In the genomic region with DNA sequence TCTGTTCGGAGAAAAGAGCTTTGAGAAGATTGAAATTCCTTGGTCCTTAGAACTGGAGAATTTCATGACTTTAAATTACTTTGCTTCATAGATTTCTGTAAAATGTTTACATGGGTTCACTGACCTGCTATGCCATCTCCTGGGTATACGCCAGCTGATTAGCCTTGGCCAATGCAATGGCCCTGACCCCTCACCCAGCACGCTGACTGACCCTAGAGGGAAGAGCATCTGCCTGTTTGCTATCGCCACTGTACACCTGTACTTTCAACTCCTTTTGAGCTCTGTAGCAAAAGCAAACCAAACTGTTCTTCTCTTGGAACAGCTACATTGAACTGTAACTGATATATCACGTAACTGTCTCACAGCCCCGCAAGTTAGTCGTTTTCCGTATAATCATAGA, we compare ENCODE assay signal across 28 mouse cellular contexts. TPM values are rescaled to one million over a fixed set of nuclear protein-coding genes. Genes with fewer than 3 reads are reported as not detected.
"Had no signal": no experiment of that assay in that cellular context is flagged by ENCODE, and none has a peak within 500 bp of the region (broad histone marks: within the 10 kb centered on the region; RNA-seq: fewer than 3 reads in every experiment).

No protein-coding gene starts in this region.

- H3K4me3 ChIP-seq: limb, embryonic 12.5 days; limb, embryonic 15.5 days had no signal

- H3K9ac ChIP-seq: limb, embryonic 12.5 days; limb, embryonic 15.5 days had no signal

- H3K27ac ChIP-seq: limb, embryonic 12.5 days; limb, embryonic 15.5 days; stomach, postnatal 0 days had no signal

- DNase-seq: kidney, adult 18-20 months; kidney, adult 9 months; kidney, postnatal 14 days; kidney, postnatal 4 days; left cerebral cortex, postnatal 4 days; lung, adult 2 months; lung, postnatal 14 days; lung, postnatal 4 days; midbrain, embryonic 14.5 days; thymus, adult 2 months; thymus, postnatal 25 days had no signal

- H3K4me2 ChIP-seq: limb, embryonic 12.5 days; limb, embryonic 15.5 days; midbrain, embryonic 11.5 days had no signal

- H3K9me3 ChIP-seq: limb, embryonic 12.5 days; limb, embryonic 15.5 days had no signal

- H3K27me3 ChIP-seq: limb, embryonic 12.5 days; limb, embryonic 15.5 days had no signal

RNA-seq across cellular contexts. Expression of gene Slc51a, which starts 34.6 kb away (rescaled TPM):
- total RNA-seq: layer of hippocampus, adult 18-20 months; layer of hippocampus, postnatal 14 days; left cerebral cortex, adult 8-10 months; left cerebral cortex, postnatal 14 days; left cerebral cortex, postnatal 4 days; midbrain, postnatal 0 days had no signal
- polyA plus RNA-seq: midbrain, embryonic 14.5 days; spleen, adult 2 months had no signal

RNA-seq across cellular contexts. Expression of gene Zdhhc19, which starts 43.0 kb away (rescaled TPM):
- total RNA-seq: layer of hippocampus, adult 18-20 months; layer of hippocampus, postnatal 14 days; left cerebral cortex, adult 8-10 months; left cerebral cortex, postnatal 14 days; left cerebral cortex, postnatal 4 days; megakaryocyte progenitor cell, adult 5-6 weeks; midbrain, postnatal 0 days had no signal
- polyA plus RNA-seq: kidney, embryonic 16.5 days; limb, embryonic 12.5 days; limb, embryonic 15.5 days; lung, adult 2 months; lung, embryonic 16.5 days; midbrain, embryonic 11.5 days; midbrain, embryonic 14.5 days; neural tube, embryonic 11.5 days; neural tube, embryonic 14.5 days; spleen, adult 2 months; stomach, embryonic 14.5 days; stomach, postnatal 0 days; thymus, adult 2 months had no signal

RNA-seq across cellular contexts. Expression of gene Tm4sf19, which starts 52.8 kb away (rescaled TPM):
- total RNA-seq: layer of hippocampus, adult 18-20 months; layer of hippocampus, postnatal 14 days; left cerebral cortex, postnatal 14 days; left cerebral cortex, postnatal 4 days; megakaryocyte progenitor cell, adult 5-6 weeks; megakaryocyte-erythroid progenitor cell, adult 5-6 weeks; midbrain, postnatal 0 days had no signal
- polyA plus RNA-seq: kidney, embryonic 16.5 days; limb, embryonic 12.5 days; lung, adult 2 months; lung, embryonic 16.5 days; midbrain, embryonic 11.5 days; midbrain, embryonic 14.5 days; midbrain, postnatal 0 days; neural tube, embryonic 11.5 days; neural tube, embryonic 14.5 days; stomach, embryonic 14.5 days; stomach, postnatal 0 days had no signal
